8 mouse cellular contexts compared by ENCODE assay signal in the genomic region with DNA sequence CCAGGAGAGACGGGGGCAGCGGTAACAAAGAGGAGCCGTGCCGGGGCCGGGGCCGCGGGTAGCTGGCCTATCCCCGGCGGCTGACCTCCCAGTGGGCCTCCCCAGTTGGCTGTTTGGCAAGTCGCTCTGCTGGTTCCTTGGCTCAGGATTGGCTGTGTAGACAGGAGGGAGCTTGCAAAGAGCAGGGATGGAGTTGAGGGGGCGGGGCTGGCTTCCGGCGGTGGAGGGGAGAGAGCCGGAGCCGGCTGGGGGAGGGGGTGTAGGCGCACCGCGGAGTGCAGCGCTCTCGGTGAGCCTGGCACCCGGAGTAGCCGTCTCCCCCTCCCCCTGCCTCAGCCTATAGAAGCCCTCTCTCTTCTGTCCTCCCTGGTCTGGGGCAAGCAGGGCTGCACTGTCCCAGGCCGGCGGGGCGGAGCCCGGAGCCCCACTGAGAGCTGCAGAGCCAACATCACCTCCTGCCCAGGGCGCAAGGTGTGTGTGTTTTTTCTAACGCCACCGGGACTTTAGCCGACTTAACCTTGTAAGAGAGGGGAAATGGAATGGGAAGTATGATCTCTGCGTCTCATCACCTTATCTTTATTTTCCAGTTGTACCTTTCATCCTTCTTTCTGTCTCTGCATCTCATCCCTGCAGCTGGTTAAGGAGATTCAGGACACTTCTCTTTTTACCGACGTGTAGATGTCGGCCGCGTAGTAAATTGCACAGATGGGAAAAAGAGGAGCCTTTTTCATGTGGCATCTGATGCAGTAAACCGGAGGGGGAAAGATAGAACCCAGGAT. TPM values are rescaled to one million over a fixed set of nuclear protein-coding genes. Genes with fewer than 3 reads are reported as not detected.
A peak's percentile ranks its signal among the peaks of the same experiment; 100 is the strongest.
DNase-seq lines count a peak whose midpoint lies in the region; ATAC-seq and TF ChIP-seq lines count a peak whose summit lies in the region.

No protein-coding gene starts in this region.

- peak; percentile 96 for ATAC-seq in erythroblast, adult 5-6 weeks (replicated peaks; ENCODE audit: low FRiP score, poor library complexity, severe bottlenecking)
- peak; percentile 99 for ATAC-seq in heart, embryonic 12.5 days (ENCODE audit: insufficient number of reproducible peaks, low FRiP score)
- ATAC-seq in kidney, postnatal 0 days (replicated peaks; ENCODE audit: low FRiP score, low read depth), result peak; percentile 100
- peak; percentile 99 for ATAC-seq in liver, embryonic 11.5 days (replicated peaks; ENCODE audit: low FRiP score)
- peak; percentile 100 for ATAC-seq in stomach, embryonic 14.5 days (ENCODE audit: insufficient number of reproducible peaks, insufficient read depth, low FRiP score, low read depth)

- peak; percentile 49 to 56 for DNase-seq in B cell, adult 2 months
- peak; percentile 99 for DNase-seq in brain, adult 2 months (ENCODE audit: low read depth, low spot score)
- peak; percentile 99 for DNase-seq in kidney, postnatal 0 days (ENCODE audit: low spot score)
- peak; percentile 93 for DNase-seq in liver, embryonic 11.5 days (ENCODE audit: low spot score)
- peak; percentile 71 for DNase-seq in naive thymus-derived CD4-positive, alpha-beta T cell, adult 2 months (ENCODE audit: low read depth)

- peak overlapping the region; percentile 70 for H3K27ac ChIP-seq in heart, embryonic 12.5 days (ENCODE audit: poor library complexity, severe bottlenecking)
- peak overlapping the region; percentile 84 for H3K27ac ChIP-seq in kidney, postnatal 0 days
- peak overlapping the region; percentile 85 for H3K27ac ChIP-seq in liver, embryonic 11.5 days (ENCODE audit: low read depth, low read length)
- H3K27ac ChIP-seq in stomach, embryonic 14.5 days (ENCODE audit: low read length), result peak overlapping the region; percentile 72

- TF ChIP-seq CTCF in kidney, postnatal 0 days (IDR thresholded peaks at IDR 0.05; ENCODE audit: low read depth), result no peak

- WGBS in heart, embryonic 12.5 days, result 1% methylated on average over 37 of the region's 37 CpGs
- under 1% methylated on average over 36 of the region's 37 CpGs for WGBS in kidney, postnatal 0 days
- WGBS in liver, embryonic 11.5 days, result under 1% methylated on average over 34 of the region's 37 CpGs
- WGBS in stomach, embryonic 14.5 days, result under 1% methylated on average over 37 of the region's 37 CpGs

- H3K4me3 ChIP-seq in heart, embryonic 12.5 days, result peak overlapping the region; percentile 66
- peak overlapping the region; percentile 70 for H3K4me3 ChIP-seq in kidney, postnatal 0 days (replicated peaks; ENCODE audit: low read depth, low read length)
- peak overlapping the region; percentile 79 for H3K4me3 ChIP-seq in liver, embryonic 11.5 days (ENCODE audit: low read depth, low read length)
- peak overlapping the region; percentile 79 for H3K4me3 ChIP-seq in stomach, embryonic 14.5 days (ENCODE audit: low read depth, low read length)

- H3K9me3 ChIP-seq in heart, embryonic 12.5 days (replicated peaks), result no peaks in the 10 kb centered on the region
- no peaks in the 10 kb centered on the region for H3K9me3 ChIP-seq in kidney, postnatal 0 days (replicated peaks; ENCODE audit: low read length)
- no peaks in the 10 kb centered on the region for H3K9me3 ChIP-seq in liver, embryonic 11.5 days (ENCODE audit: control insufficient read depth, low read length)
- no peaks in the 10 kb centered on the region for H3K9me3 ChIP-seq in stomach, embryonic 14.5 days (ENCODE audit: control insufficient read depth, low read depth, low read length)

- no peaks in the 10 kb centered on the region for H3K36me3 ChIP-seq in heart, embryonic 12.5 days
- no peaks in the 10 kb centered on the region for H3K36me3 ChIP-seq in kidney, postnatal 0 days (ENCODE audit: insufficient read depth, low read length)
- no peaks in the 10 kb centered on the region for H3K36me3 ChIP-seq in liver, embryonic 11.5 days (ENCODE audit: control insufficient read depth, insufficient read depth, low read length)
- H3K36me3 ChIP-seq in stomach, embryonic 14.5 days (ENCODE audit: control insufficient read depth, insufficient read depth, low read length), result no peaks in the 10 kb centered on the region

- H3K4me1 ChIP-seq in heart, embryonic 12.5 days (replicated peaks), result peaks cover 52% of the 10 kb centered on the region
- H3K4me1 ChIP-seq in kidney, postnatal 0 days (replicated peaks; ENCODE audit: insufficient read depth, low read length), result peaks cover 9% of the 10 kb centered on the region; the same call in 1 of the 2 replicates
- H3K4me1 ChIP-seq in liver, embryonic 11.5 days (replicated peaks; ENCODE audit: control insufficient read depth, insufficient read depth, low read length), result peaks cover 40% of the 10 kb centered on the region
- H3K4me1 ChIP-seq in stomach, embryonic 14.5 days (ENCODE audit: control insufficient read depth, insufficient read depth, low read length), result peaks cover 11% of the 10 kb centered on the region; the same call in 1 of the 2 replicates

- peak overlapping the region; percentile 75 for H3K9ac ChIP-seq in heart, embryonic 12.5 days
- H3K9ac ChIP-seq in kidney, postnatal 0 days (ENCODE audit: low read depth, low read length), result peak overlapping the region; percentile 69
- peak overlapping the region; percentile 74 for H3K9ac ChIP-seq in liver, embryonic 11.5 days (ENCODE audit: low read depth, low read length)
- peak overlapping the region; percentile 55 for H3K9ac ChIP-seq in stomach, embryonic 14.5 days (replicated peaks; ENCODE audit: low read depth, low read length)

- H3K27me3 ChIP-seq in heart, embryonic 12.5 days (replicated peaks), result no peaks in the 10 kb centered on the region
- H3K27me3 ChIP-seq in kidney, postnatal 0 days (ENCODE audit: insufficient read depth, low read length), result no peaks in the 10 kb centered on the region
- no peaks in the 10 kb centered on the region for H3K27me3 ChIP-seq in liver, embryonic 11.5 days (replicated peaks; ENCODE audit: control insufficient read depth, insufficient read depth, low read length)
- no peaks in the 10 kb centered on the region for H3K27me3 ChIP-seq in stomach, embryonic 14.5 days (ENCODE audit: control insufficient read depth, insufficient read depth, low read length)

- H3K4me2 ChIP-seq in heart, embryonic 12.5 days, result peak overlapping the region; percentile 70
- peak overlapping the region; percentile 81 for H3K4me2 ChIP-seq in kidney, postnatal 0 days (ENCODE audit: low read length)
- peak overlapping the region; percentile 91 for H3K4me2 ChIP-seq in liver, embryonic 11.5 days
- peak overlapping the region; percentile 84 for H3K4me2 ChIP-seq in stomach, embryonic 14.5 days (replicated peaks; ENCODE audit: low read depth, low read length)

RNA-seq across cellular contexts. Expression of a gene that starts 21.1 kb away (rescaled TPM):
- total RNA-seq in erythroblast, adult 5-6 weeks (2015; ENCODE audit: low replicate concordance), result 10.2 and 14.8 TPM in 2 replicates
- 1.4 and 3.7 TPM in 2 replicates for total RNA-seq in erythroblast, adult 5-6 weeks (2017; ENCODE audit: low replicate concordance)
- polyA plus RNA-seq in heart, embryonic 12.5 days (2016; fragmentation: Nextera tagmentation; extraction: Ambion mirVana), result 22.6 and 23.3 TPM in 2 replicates
- 13.3 and 13.8 TPM in 2 replicates for polyA plus RNA-seq in kidney, postnatal 0 days (2015; fragmentation: Nextera tagmentation; extraction: Ambion mirVana)
- polyA plus RNA-seq in liver, embryonic 11.5 days (2014; fragmentation: Nextera tagmentation; extraction: Ambion mirVana), result 13.9 and 17.3 TPM in 2 replicates
- 15.2 and 16.4 TPM in 2 replicates for polyA plus RNA-seq in stomach, embryonic 14.5 days (2014; fragmentation: Nextera tagmentation; extraction: Ambion mirVana)

RNA-seq across cellular contexts. Expression of a gene that starts 35.4 kb away (rescaled TPM):
- 3.7 and 7.7 TPM in 2 replicates for total RNA-seq in erythroblast, adult 5-6 weeks (2015; ENCODE audit: low replicate concordance)
- total RNA-seq in erythroblast, adult 5-6 weeks (2017; ENCODE audit: low replicate concordance), result 3.9 and 7.0 TPM in 2 replicates
- 22.6 and 23.7 TPM in 2 replicates for polyA plus RNA-seq in heart, embryonic 12.5 days (2016; fragmentation: Nextera tagmentation; extraction: Ambion mirVana)
- 25.0 and 26.9 TPM in 2 replicates for polyA plus RNA-seq in kidney, postnatal 0 days (2015; fragmentation: Nextera tagmentation; extraction: Ambion mirVana)
- 39.0 and 40.8 TPM in 2 replicates for polyA plus RNA-seq in liver, embryonic 11.5 days (2014; fragmentation: Nextera tagmentation; extraction: Ambion mirVana)
- polyA plus RNA-seq in stomach, embryonic 14.5 days (2014; fragmentation: Nextera tagmentation; extraction: Ambion mirVana), result 33.4 and 33.5 TPM in 2 replicates

RNA-seq across cellular contexts. Expression of a gene that starts 49.8 kb away (rescaled TPM):
- total RNA-seq in erythroblast, adult 5-6 weeks (2015; ENCODE audit: low replicate concordance), result 2.1 and 3.6 TPM in 2 replicates
- 3.2 and 3.5 TPM in 2 replicates for total RNA-seq in erythroblast, adult 5-6 weeks (2017; ENCODE audit: low replicate concordance)
- 51.8 and 52.5 TPM in 2 replicates for polyA plus RNA-seq in heart, embryonic 12.5 days (2016; fragmentation: Nextera tagmentation; extraction: Ambion mirVana)
- polyA plus RNA-seq in kidney, postnatal 0 days (2015; fragmentation: Nextera tagmentation; extraction: Ambion mirVana), result 79.2 and 79.6 TPM in 2 replicates
- polyA plus RNA-seq in liver, embryonic 11.5 days (2014; fragmentation: Nextera tagmentation; extraction: Ambion mirVana), result 53.8 and 57.6 TPM in 2 replicates
- polyA plus RNA-seq in stomach, embryonic 14.5 days (2014; fragmentation: Nextera tagmentation; extraction: Ambion mirVana), result 53.5 and 54.7 TPM in 2 replicates

Comparison
In these comparisons a context has a peak if more than half of its experiments do, and no peak if none do; other contexts are left out.
1. Peak in every context shown above with its lines: DNase-seq, ATAC-seq, H3K4me3 ChIP-seq and H3K27ac ChIP-seq.